In genomic region chr1:181965277-181965676, GRCm38 (mm10) we compare ENCODE assay signal across 35 mouse cellular contexts.
"Had no signal": no experiment of that assay in that cellular context is flagged by ENCODE, and none has a peak within 500 bp of the region (broad histone marks: within the 10 kb centered on the region; RNA-seq: fewer than 3 reads in every experiment).

No protein-coding gene starts in this region.

- H3K9me3 ChIP-seq: heart, embryonic 10.5 days; heart, embryonic 12.5 days; heart, embryonic 13.5 days; heart, embryonic 15.5 days; hindbrain, embryonic 12.5 days; hindbrain, embryonic 15.5 days; intestine, embryonic 15.5 days; kidney, embryonic 15.5 days had no signal

- DNase-seq: heart, adult 18-20 months; heart, adult 2 months; heart, postnatal 10 days; heart, postnatal 14 days; heart, postnatal 36 days; heart, postnatal 4 days; kidney, adult 11 months; kidney, adult 18-20 months; kidney, adult 2 months; kidney, adult 8-10 months; kidney, adult 9 months; kidney, postnatal 10 days; kidney, postnatal 14 days; kidney, postnatal 25 days; kidney, postnatal 36 days; kidney, postnatal 4 days; layer of hippocampus, adult 9-11 months; layer of hippocampus, postnatal 36 days had no signal

- H3K4me3 ChIP-seq: heart, adult 2 months; heart, embryonic 10.5 days; heart, embryonic 12.5 days; heart, embryonic 13.5 days; heart, embryonic 15.5 days; hindbrain, embryonic 12.5 days; hindbrain, embryonic 15.5 days; intestine, embryonic 15.5 days; kidney, embryonic 15.5 days; layer of hippocampus, adult 2 months had no signal

- H3K4me1 ChIP-seq: intestine, embryonic 15.5 days had no signal

- H3K27ac ChIP-seq: heart, adult 2 months; heart, embryonic 10.5 days; heart, embryonic 13.5 days; heart, embryonic 15.5 days; hindbrain, embryonic 12.5 days; hindbrain, embryonic 14.5 days; hindbrain, embryonic 15.5 days; hindbrain, postnatal 0 days; intestine, embryonic 15.5 days; kidney, embryonic 15.5 days; kidney, postnatal 0 days; layer of hippocampus, adult 2 months had no signal

- H3K27me3 ChIP-seq: heart, embryonic 12.5 days; heart, embryonic 13.5 days; heart, embryonic 15.5 days; hindbrain, embryonic 12.5 days; hindbrain, embryonic 15.5 days; intestine, embryonic 15.5 days; kidney, embryonic 15.5 days had no signal

- H3K36me3 ChIP-seq: intestine, embryonic 15.5 days had no signal

- H3K4me2 ChIP-seq: heart, embryonic 11.5 days; heart, embryonic 12.5 days; heart, embryonic 13.5 days; heart, embryonic 15.5 days; hindbrain, embryonic 12.5 days; hindbrain, embryonic 14.5 days; hindbrain, embryonic 15.5 days; intestine, embryonic 15.5 days; kidney, embryonic 15.5 days had no signal

- H3K9ac ChIP-seq: heart, embryonic 12.5 days; heart, embryonic 13.5 days; heart, embryonic 15.5 days; hindbrain, embryonic 12.5 days; hindbrain, embryonic 14.5 days; hindbrain, embryonic 15.5 days; intestine, embryonic 15.5 days; kidney, embryonic 15.5 days had no signal

- ATAC-seq: hindbrain, embryonic 16.5 days; hindbrain, postnatal 0 days; inflammation-experienced regulatory T-cells, adult 6 months; intestine, embryonic 15.5 days; intestine, embryonic 16.5 days; intestine, postnatal 0 days had no signal
